Comparison of ENCODE assay signal across 10 mouse cellular contexts in the genomic region with DNA sequence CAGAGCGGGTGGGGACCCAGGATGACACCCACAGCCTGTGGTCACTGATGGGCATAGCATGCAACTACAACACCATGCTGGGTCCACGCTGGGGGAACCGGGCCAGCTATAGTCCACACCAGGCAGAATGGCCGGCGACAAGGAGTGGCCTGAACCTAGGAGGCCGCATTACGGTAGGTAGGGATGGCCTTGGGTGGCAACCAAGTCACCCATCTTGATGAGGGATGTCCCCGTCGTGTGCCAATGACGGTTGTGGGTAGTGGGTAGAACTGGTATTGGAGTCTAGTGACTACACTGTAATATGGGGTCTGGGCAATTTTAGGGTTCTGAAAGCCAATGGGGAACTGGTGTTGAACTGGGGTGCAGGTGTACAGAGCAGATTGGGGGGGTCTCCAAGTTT. TPM values are rescaled to one million over a fixed set of nuclear protein-coding genes. Genes with fewer than 3 reads are reported as not detected.
DNase-seq lines count a peak whose midpoint lies in the region; ATAC-seq and TF ChIP-seq lines count a peak whose summit lies in the region.
"Had no signal": no experiment of that assay in that cellular context is flagged by ENCODE, and none has a peak within 500 bp of the region (broad histone marks: within the 10 kb centered on the region; RNA-seq: fewer than 3 reads in every experiment).

No protein-coding gene starts in this region.

- H3K4me3 ChIP-seq in heart, embryonic 10.5 days = no peak overlapping the region
- H3K4me3 ChIP-seq in thymus, adult 2 months (ENCODE audit: control insufficient read depth, insufficient read depth, low read length) = peak overlapping the region; percentile 83
- H3K4me3 ChIP-seq in liver, embryonic 15.5 days (replicated peaks) = peak overlapping the region; percentile 61
- H3K4me3 ChIP-seq: neural tube, embryonic 13.5 days had no signal

- WGBS in heart, embryonic 10.5 days = 85% methylated on average over 10 of the region's 10 CpGs
- WGBS in thymus, adult 2 months = 2% methylated on average over 10 of the region's 10 CpGs
- 17% methylated on average over 10 of the region's 10 CpGs for WGBS in liver, embryonic 15.5 days (ENCODE audit: insufficient replicate concordance)

- H3K4me2 ChIP-seq in liver, embryonic 15.5 days = peak overlapping the region; percentile 77
- H3K4me2 ChIP-seq: neural tube, embryonic 13.5 days had no signal

- TF ChIP-seq CTCF in thymus, adult 2 months (IDR thresholded peaks at IDR 0.05; ENCODE audit: borderline replicate concordance, control insufficient read depth, extremely low read depth, insufficient read depth, low read length, poor library complexity) = no peak

- H3K4me1 ChIP-seq in heart, embryonic 10.5 days = peaks cover 67% of the 10 kb centered on the region
- peaks cover 44% of the 10 kb centered on the region for H3K4me1 ChIP-seq in thymus, adult 2 months (replicated peaks; ENCODE audit: control insufficient read depth, insufficient read depth, low read length)
- H3K4me1 ChIP-seq in liver, embryonic 15.5 days (replicated peaks) = peaks cover 63% of the 10 kb centered on the region

- no peaks in the 10 kb centered on the region for H3K9me3 ChIP-seq in heart, embryonic 10.5 days
- H3K9me3 ChIP-seq in liver, embryonic 15.5 days (replicated peaks) = no peaks in the 10 kb centered on the region
- H3K9me3 ChIP-seq: neural tube, embryonic 13.5 days had no signal

- H3K36me3 ChIP-seq in heart, embryonic 10.5 days = peaks cover 17% of the 10 kb centered on the region
- H3K36me3 ChIP-seq in thymus, adult 2 months (ENCODE audit: control insufficient read depth, insufficient read depth, low read length) = peaks cover 38% of the 10 kb centered on the region
- peaks cover 53% of the 10 kb centered on the region for H3K36me3 ChIP-seq in liver, embryonic 15.5 days (replicated peaks)

- TF ChIP-seq POLR2A in thymus, adult 2 months (IDR thresholded peaks at IDR 0.05; ENCODE audit: control insufficient read depth, extremely low read depth, insufficient read depth, low read length, poor library complexity) = no peak

- 0 out of 2 replicates have a peak overlapping the region, but pooled peaks have one; percentile 7 for H3K27ac ChIP-seq in heart, embryonic 10.5 days
- H3K27ac ChIP-seq in thymus, adult 2 months (ENCODE audit: control insufficient read depth, insufficient read depth, low read length) = peak overlapping the region; percentile 86
- H3K27ac ChIP-seq in liver, embryonic 15.5 days (replicated peaks) = peak overlapping the region; percentile 84
- H3K27ac ChIP-seq: neural tube, embryonic 13.5 days had no signal

- peaks cover 44% of the 10 kb centered on the region for H3K27me3 ChIP-seq in heart, embryonic 10.5 days (ENCODE audit: insufficient read depth, poor library complexity, severe bottlenecking)
- no peaks in the 10 kb centered on the region for H3K27me3 ChIP-seq in thymus, adult 2 months (ENCODE audit: control insufficient read depth, insufficient read depth, low read length)
- peaks cover 15% of the 10 kb centered on the region for H3K27me3 ChIP-seq in liver, embryonic 15.5 days

- intact Hi-C loops in heart, postnatal 14 days (cut with DNase I) = no loop called here

- ATAC-seq in liver, embryonic 15.5 days (ENCODE audit: insufficient read depth) = peak; percentile 19

- DNase-seq in heart, embryonic 10.5 days (ENCODE audit: low spot score) = no peak
- DNase-seq in heart, postnatal 14 days = no peak
- DNase-seq in thymus, adult 2 months = no peak
- no peak for DNase-seq in thymus, postnatal 36 days
- DNase-seq in frontal cortex, postnatal 36 days (ENCODE audit: low spot score in 2 of 2) = no peak
- no peak for DNase-seq in cerebellum, adult 11 months
- DNase-seq in cerebellum, adult 11-12 months = no peak
- DNase-seq: kidney, adult 8-10 months had no signal

- peak overlapping the region; percentile 57 for H3K9ac ChIP-seq in liver, embryonic 15.5 days
- H3K9ac ChIP-seq: neural tube, embryonic 13.5 days had no signal

RNA-seq across cellular contexts. Expression of a gene that starts 0.5 kb away (rescaled TPM):
- polyA plus RNA-seq in heart, embryonic 10.5 days (2016; fragmentation: Nextera tagmentation; extraction: Ambion mirVana) = 12.0 and 16.7 TPM in 2 replicates
- 10 to 100 TPM in 1 of 2 experiments, 1 to 10 TPM in 1; 4.9 to 11.3 TPM for total RNA-seq in heart, postnatal 14 days (2021)
- polyA plus RNA-seq in thymus, adult 2 months (2012; rRNA removed) = 1,362 and 1,504 TPM in 2 replicates
- 15.7 and 18.2 TPM in 2 replicates for polyA plus RNA-seq in liver, embryonic 15.5 days (2015; fragmentation: Nextera tagmentation; extraction: Ambion mirVana)

RNA-seq across cellular contexts. Expression of a gene that starts 20.6 kb away (rescaled TPM):
- 2.8 and 4.1 TPM in 2 replicates for polyA plus RNA-seq in heart, embryonic 10.5 days (2016; fragmentation: Nextera tagmentation; extraction: Ambion mirVana)
- total RNA-seq in heart, postnatal 14 days (2021) = 1 to 10 TPM; 7.0 to 8.5 TPM
- polyA plus RNA-seq in thymus, adult 2 months (2012; rRNA removed) = 79.5 and 83.5 TPM in 2 replicates
- 7.5 and 9.0 TPM in 2 replicates for polyA plus RNA-seq in liver, embryonic 15.5 days (2015; fragmentation: Nextera tagmentation; extraction: Ambion mirVana)

RNA-seq across cellular contexts. Expression of a gene that starts 22.7 kb away (rescaled TPM):
- polyA plus RNA-seq in heart, embryonic 10.5 days (2016; fragmentation: Nextera tagmentation; extraction: Ambion mirVana) = 181 and 233 TPM in 2 replicates
- total RNA-seq in heart, postnatal 14 days (2021) = 10 to 100 TPM; 68.6 to 73.5 TPM
- 211 and 226 TPM in 2 replicates for polyA plus RNA-seq in thymus, adult 2 months (2012; rRNA removed)
- polyA plus RNA-seq in liver, embryonic 15.5 days (2015; fragmentation: Nextera tagmentation; extraction: Ambion mirVana) = 81.3 and 84.4 TPM in 2 replicates

RNA-seq across cellular contexts. Expression of a gene that starts 28.5 kb away (rescaled TPM):
- 408 and 456 TPM in 2 replicates for polyA plus RNA-seq in heart, embryonic 10.5 days (2016; fragmentation: Nextera tagmentation; extraction: Ambion mirVana)
- total RNA-seq in heart, postnatal 14 days (2021) = 10 to 100 TPM; 36.2 to 45.9 TPM
- polyA plus RNA-seq in thymus, adult 2 months (2012; rRNA removed) = 239 and 245 TPM in 2 replicates
- polyA plus RNA-seq in liver, embryonic 15.5 days (2015; fragmentation: Nextera tagmentation; extraction: Ambion mirVana) = 44.5 and 45.5 TPM in 2 replicates

RNA-seq across cellular contexts. Expression of a gene that starts 30.0 kb away (rescaled TPM):
- polyA plus RNA-seq in heart, embryonic 10.5 days (2016; fragmentation: Nextera tagmentation; extraction: Ambion mirVana) = 767 and 797 TPM in 2 replicates
- total RNA-seq in heart, postnatal 14 days (2021) = 100 to 1,000 TPM; 636 to 681 TPM
- 517 and 598 TPM in 2 replicates for polyA plus RNA-seq in thymus, adult 2 months (2012; rRNA removed)
- polyA plus RNA-seq in liver, embryonic 15.5 days (2015; fragmentation: Nextera tagmentation; extraction: Ambion mirVana) = 603 and 658 TPM in 2 replicates

Comparison
In these comparisons a context has a peak if more than half of its experiments do, and no peak if none do; other contexts are left out.
1. H3K27ac ChIP-seq: peak in every context shown above with its lines; median percentile 86 in thymus, adult 2 months; 84 in liver, embryonic 15.5 days; 7 in heart, embryonic 10.5 days.
2. RNA of a gene that starts 0.5 kb away (polyA plus RNA-seq): 1,362 to 1,504 TPM in thymus, adult 2 months; 12.0 to 16.7 TPM in heart, embryonic 10.5 days and 15.7 to 18.2 TPM in liver, embryonic 15.5 days; every median in the first group is over 10 times any median in the second.